Mouse (Mus musculus) MN1 (cell line): ENCODE measurements around the gene Nsf.

Experiments
- DNase-seq: peaks from one replicate; pipeline ENCODE4 v3.0.0-alpha.2; 2016; ENCODE audit warnings: low spot score

Gene Nsf

GRCm38 (mm10) chr11:103772505-103773386 is 181.1 kb downstream of the Nsf start:
- peak; percentile 27 for DNase-seq
